Mouse (Mus musculus) stomach, embryonic 14.5 days (tissue): ENCODE measurements around the gene Isg20l2. TPM values are rescaled to one million over a fixed set of nuclear protein-coding genes. Genes with fewer than 3 reads are reported as not detected.
A peak's percentile ranks its signal among the peaks of the same experiment; 100 is the strongest.

ENCODE experiments used
- ATAC-seq: fragments of 200-750 bp; cut with Nextera tagmentation; 2 replicates; pipeline ENCODE4 v1.8.0; 2017; ENCODE audit warnings: low read depth, moderate TSS enrichment; ENCODE audit not compliant: insufficient number of reproducible peaks, insufficient read depth, low FRiP score
- H3K27ac ChIP-seq: fragments of 300-500 bp; sonication (generic); 2 replicates; pipeline ENCODE4 v1.5.1; 2014; ENCODE audit warnings: mild to moderate bottlenecking, low read length, moderate library complexity, mixed read lengths
- H3K27me3 ChIP-seq: fragments of 300-500 bp; sonication (generic); 2 replicates; pipeline ENCODE4 v1.6.1; 2014; ENCODE audit warnings: low read length, control low read depth, mixed read lengths; ENCODE audit not compliant: control insufficient read depth, insufficient read depth
- H3K36me3 ChIP-seq: fragments of 300-500 bp; sonication (generic); 2 replicates; pipeline ENCODE4 v1.6.1; 2014; ENCODE audit warnings: mild to moderate bottlenecking, control low read depth, low read length, moderate library complexity, mixed read lengths; ENCODE audit not compliant: control insufficient read depth, insufficient read depth
- H3K4me1 ChIP-seq: fragments of 300-500 bp; sonication (generic); 2 replicates; pipeline ENCODE4 v1.6.1; 2014; ENCODE audit warnings: low read length, control low read depth, mixed read lengths; ENCODE audit not compliant: control insufficient read depth, insufficient read depth
- H3K4me2 ChIP-seq: fragments of 300-500 bp; sonication (generic); replicated peaks from 2 replicates; pipeline ENCODE4 v1.6.1; 2014; ENCODE audit warnings: low read depth, low read length, control low read depth
- H3K4me3 ChIP-seq: fragments of 300-500 bp; sonication (generic); 2 replicates; pipeline ENCODE4 v1.5.1; 2014; ENCODE audit warnings: low read depth, low read length, control low read depth
- H3K9ac ChIP-seq: fragments of 300-500 bp; sonication (generic); replicated peaks from 2 replicates; pipeline ENCODE4 v1.6.1; 2014; ENCODE audit warnings: low read depth, mild to moderate bottlenecking, control low read depth, low read length, moderate library complexity, mixed read lengths
- H3K9me3 ChIP-seq: fragments of 300-500 bp; sonication (generic); 2 replicates; pipeline ENCODE4 v1.6.1; 2016; ENCODE audit warnings: low read depth, low read length, control low read depth; ENCODE audit not compliant: control insufficient read depth
- WGBS: fragments of 180-500 bp; shearing (Covaris S2); extraction: QIAGEN DNeasy Blood & Tissue Kit; methylation state at CpG from one replicate; pipeline ENCODE4 v1.1.7; 2014; 5-methylcytosine and 5-hydroxymethylcytosine counted together
- polyA plus RNA-seq: library from polyadenylated mRNA; unstranded; fragments of >200 nt; fragmentation: Nextera tagmentation; extraction: Ambion mirVana; gene quantifications from 2 replicates; pipeline ENCODE4 v1.2.1, GENCODE M21; 2014

Gene Isg20l2
- polyA plus RNA-seq, 1 experiment from 2014 or later: 35.4 TPM

DNA sequence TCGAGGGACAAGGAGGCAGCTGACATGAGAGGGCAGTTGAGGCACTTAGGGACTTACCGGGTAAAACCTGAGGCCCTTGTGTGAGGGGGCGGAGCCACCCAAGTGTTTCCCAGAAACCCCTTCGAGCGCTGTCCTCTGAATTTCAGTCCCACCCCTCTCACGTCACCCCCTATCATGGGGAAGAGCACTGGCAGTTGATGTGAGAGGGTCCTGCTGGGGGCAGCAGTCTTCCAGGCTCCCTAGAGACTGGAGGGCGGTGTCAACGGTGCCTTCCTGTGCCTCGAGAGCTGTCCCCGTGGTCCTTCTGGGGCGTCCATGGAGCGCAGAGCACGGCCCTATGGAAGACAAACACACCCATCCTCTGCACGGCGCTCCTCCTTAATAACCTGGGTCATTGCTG lies 57.5 kb downstream of the Isg20l2 start:
- WGBS: 1% methylated on average over 15 of the region's 15 CpGs
- H3K4me1 ChIP-seq: peaks cover 43% of the 10 kb centered on the region
- peak overlapping the region; percentile 69 for H3K4me2 ChIP-seq
- H3K36me3 ChIP-seq: no peaks in the 10 kb centered on the region
- H3K9me3 ChIP-seq: no peaks in the 10 kb centered on the region
- H3K9ac ChIP-seq: no peak overlapping the region; the same call in 1 of the 2 replicates
- H3K27ac ChIP-seq: no peak overlapping the region
- H3K4me3 ChIP-seq: peak overlapping the region; percentile 27
- peak; percentile 43; the same call in 1 of the 2 replicates for ATAC-seq
- peaks cover 9% of the 10 kb centered on the region; the same call in 1 of the 2 replicates for H3K27me3 ChIP-seq

DNA sequence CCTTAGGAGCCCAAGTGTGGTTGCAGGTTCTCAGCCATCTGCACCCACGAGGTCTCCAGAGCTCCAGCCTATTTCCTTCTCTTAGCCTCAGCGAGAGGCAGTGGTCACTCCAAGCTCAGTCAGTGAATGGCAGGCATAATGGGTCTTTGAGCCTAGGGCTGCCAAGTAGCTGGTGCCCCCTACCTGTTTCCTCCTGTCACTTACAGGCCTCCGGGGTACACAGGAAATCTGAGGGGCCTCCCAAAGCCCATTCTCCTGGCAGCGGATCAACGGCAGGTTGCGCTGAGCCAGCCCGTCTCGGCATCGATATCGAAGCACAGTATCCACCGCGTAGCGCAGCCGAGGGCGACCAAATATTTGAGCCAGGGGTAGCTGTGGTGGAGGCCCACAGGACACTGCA lies 58.0 kb downstream of the Isg20l2 start:
- no peaks in the 10 kb centered on the region for H3K9me3 ChIP-seq
- no peak for ATAC-seq
- H3K36me3 ChIP-seq: no peaks in the 10 kb centered on the region
- H3K4me3 ChIP-seq: peak overlapping the region; percentile 27
- H3K27ac ChIP-seq: no peak overlapping the region
- peaks cover 11% of the 10 kb centered on the region for H3K27me3 ChIP-seq
- peak overlapping the region; percentile 69 for H3K4me2 ChIP-seq
- WGBS: 10% methylated on average over 15 of the region's 15 CpGs
- H3K4me1 ChIP-seq: peaks cover 39% of the 10 kb centered on the region
- no peak overlapping the region for H3K9ac ChIP-seq

GRCm38 (mm10) chr3:87989935-87990334 lies 59.8 kb downstream of the Isg20l2 start:
- peaks cover 25% of the 10 kb centered on the region for H3K4me1 ChIP-seq
- no peak overlapping the region for H3K4me2 ChIP-seq
- H3K36me3 ChIP-seq: no peaks in the 10 kb centered on the region
- no peak overlapping the region for H3K9ac ChIP-seq
- WGBS: 29% methylated on average over 10 of the region's 10 CpGs
- no peak overlapping the region for H3K27ac ChIP-seq
- no peak for ATAC-seq
- H3K9me3 ChIP-seq: no peaks in the 10 kb centered on the region
- H3K4me3 ChIP-seq: no peak overlapping the region
- H3K27me3 ChIP-seq: peaks cover 28% of the 10 kb centered on the region

Other genes with a start within 250 kb of the Isg20l2 start
- gene Lrrc71, start 181.7 kb upstream of the Isg20l2 start, polyA plus RNA-seq: 0.69 and 1.2 TPM in 2 replicates
- 0.88 and 0.97 TPM in 2 replicates for gene Ntrk1, start 135.2 kb upstream of the Isg20l2 start, polyA plus RNA-seq
- 0.20 and 0.55 TPM in 2 replicates for gene Insrr, start 133.4 kb upstream of the Isg20l2 start, polyA plus RNA-seq
- gene Pear1, start 106.0 kb upstream of the Isg20l2 start, polyA plus RNA-seq: 25.4 and 28.3 TPM in 2 replicates
- 0.17 TPM in 1 of 2 replicates, not detected in the other for gene Sh2d2a, start 83.6 kb upstream of the Isg20l2 start, polyA plus RNA-seq
- gene Prcc, start 44.7 kb upstream of the Isg20l2 start, polyA plus RNA-seq: 12.9 and 14.1 TPM in 2 replicates
- gene Hdgf, start 24.0 kb upstream of the Isg20l2 start, polyA plus RNA-seq: 119 and 135 TPM in 2 replicates
- gene Mrpl24, start 10.8 kb upstream of the Isg20l2 start, polyA plus RNA-seq: 73.5 and 75.5 TPM in 2 replicates
- gene Rrnad1, start 403 bp downstream of the Isg20l2 start, polyA plus RNA-seq: 17.9 and 20.0 TPM in 2 replicates
- 30.7 and 44.1 TPM in 2 replicates for gene Crabp2, start 18.4 kb downstream of the Isg20l2 start, polyA plus RNA-seq
- gene Nes, start 40.8 kb downstream of the Isg20l2 start, polyA plus RNA-seq: 10.5 and 10.6 TPM in 2 replicates
- 0.10 and 0.27 TPM in 2 replicates for gene Bcan, start 69.9 kb downstream of the Isg20l2 start, polyA plus RNA-seq
- gene Hapln2, start 97.3 kb downstream of the Isg20l2 start, polyA plus RNA-seq: 0.26 TPM in 1 of 2 replicates, not detected in the other
- 33.7 and 36.0 TPM in 2 replicates for gene Gpatch4, start 112.8 kb downstream of the Isg20l2 start, polyA plus RNA-seq
- gene Naxe, start 128.2 kb downstream of the Isg20l2 start, polyA plus RNA-seq: 182 and 196 TPM in 2 replicates
- not detected in 2 replicates for gene Ttc24, start 148.0 kb downstream of the Isg20l2 start, polyA plus RNA-seq
- 19.8 and 21.0 TPM in 2 replicates for gene Iqgap3, start 151.7 kb downstream of the Isg20l2 start, polyA plus RNA-seq
- gene Mef2d, start 212.1 kb downstream of the Isg20l2 start, polyA plus RNA-seq: 19.5 and 20.1 TPM in 2 replicates